Mouse (Mus musculus) bone marrow, adult 2 months (tissue): Measurements from ENCODE around the gene Csrp1.

Experiments used
- CTCF ChIP-seq: fragments of 200-500 bp; IDR thresholded peaks from 2 replicates; pipeline ENCODE4 v1.5.1; 2011; ENCODE audit warnings: low read length, control low read depth; ENCODE audit not compliant: control insufficient read depth, insufficient read depth
- POLR2A ChIP-seq: fragments of 200-500 bp; IDR thresholded peaks from 2 replicates; pipeline ENCODE4 v1.6.1; 2011; ENCODE audit warnings: low read depth, mild to moderate bottlenecking, control low read depth, low read length, borderline replicate concordance; ENCODE audit not compliant: control insufficient read depth

- TF ChIP-seq CTCF: no peak
- TF ChIP-seq POLR2A: no peak
Observed at GRCm38 (mm10) chr1:135799109-135799627, 79.3 kb downstream of the Csrp1 start.
